Mouse (Mus musculus) myocyte (in vitro differentiated cells): ENCODE measurements at regions not wholly inside any gene's neighbourhood (a gene's known extent, or its start where the extent isn't known, plus 50 kb on each side); places are given as distances from the start of the nearest gene placed in this dataset.

Experiments used
- H3K27me3 ChIP-seq: one replicate; pipeline ENCODE4 v1.6.1; 2011; ENCODE audit not compliant: control insufficient read depth, insufficient read depth, insufficient read length
- H3K36me3 ChIP-seq: one replicate; pipeline ENCODE4 v1.6.1; 2011; ENCODE audit not compliant: control insufficient read depth, insufficient read depth
- H3K4me2 ChIP-seq: one replicate; pipeline ENCODE4 v1.6.1; 2011; ENCODE audit warnings: low read depth, control low read depth
- H3K4me3 ChIP-seq: one replicate; pipeline ENCODE4 v1.5.1; 2011; ENCODE audit warnings: mild to moderate bottlenecking, control low read depth, moderate library complexity
- H3K79me2 ChIP-seq: one replicate; pipeline ENCODE4 v1.6.1; 2011; ENCODE audit not compliant: control insufficient read depth, insufficient read depth
- H3ac ChIP-seq: one replicate; pipeline ENCODE4 v1.6.1; 2011; ENCODE audit not compliant: control insufficient read depth, insufficient read length
- CEBPB ChIP-seq: IDR thresholded peaks from 2 replicates; pipeline ENCODE4 v1.6.1; 2011; ENCODE audit warnings: mild to moderate bottlenecking, moderate library complexity; ENCODE audit not compliant: poor library complexity, insufficient read depth, severe bottlenecking
- E2F4 ChIP-seq: IDR thresholded peaks from one replicate; pipeline ENCODE4 v1.6.1; 2011; ENCODE audit warnings: mild to moderate bottlenecking, control low read depth, moderate library complexity; ENCODE audit not compliant: insufficient read depth
- MAX ChIP-seq: IDR thresholded peaks from one replicate; pipeline ENCODE4 v1.6.1; 2011; ENCODE audit warnings: low read depth, mild to moderate bottlenecking, control low read depth
- MYOD1 ChIP-seq, 3 experiments: IDR thresholded peaks; one replicate each; pipeline ENCODE4 v1.6.1; 2011; ENCODE audit warnings: control low read depth in 2 of 3, low read depth in 2 of 3, mild to moderate bottlenecking in 2 of 3, moderate library complexity in 1 of 3; ENCODE audit not compliant: insufficient read length in 2 of 3, control insufficient read depth in 1 of 3
- MYOG ChIP-seq, 3 experiments: IDR thresholded peaks; one replicate each; pipeline ENCODE4 v1.6.1; 2011; ENCODE audit warnings: control low read depth in 2 of 3, low read depth in 2 of 3, mild to moderate bottlenecking in 2 of 3; ENCODE audit not compliant: insufficient read length in 2 of 3, control insufficient read depth in 1 of 3, insufficient read depth in 1 of 3
- POLR2A ChIP-seq: IDR thresholded peaks from one replicate; pipeline ENCODE4 v1.6.1; 2011; ENCODE audit warnings: low read depth, mild to moderate bottlenecking, control low read depth, moderate library complexity; ENCODE audit not compliant: insufficient read length
- POLR2AphosphoS2 ChIP-seq: IDR thresholded peaks from one replicate; pipeline ENCODE4 v1.6.1; 2011; ENCODE audit warnings: low read depth, control low read depth; ENCODE audit not compliant: insufficient read length
- REST ChIP-seq: IDR thresholded peaks from one replicate; pipeline ENCODE4 v1.6.1; 2011; ENCODE audit warnings: mild to moderate bottlenecking, control low read depth, moderate library complexity; ENCODE audit not compliant: insufficient read depth, insufficient read length
- SRF ChIP-seq: IDR thresholded peaks from one replicate; pipeline ENCODE4 v1.6.1; 2011; ENCODE audit warnings: low read depth; ENCODE audit not compliant: control insufficient read depth, insufficient read length
- TCF12 ChIP-seq: IDR thresholded peaks from one replicate; pipeline ENCODE4 v1.6.1; 2011; ENCODE audit warnings: mild to moderate bottlenecking, control low read depth; ENCODE audit not compliant: poor library complexity, insufficient read depth, severe bottlenecking
- TCF3 ChIP-seq: IDR thresholded peaks from one replicate; pipeline ENCODE4 v1.6.1; 2011; ENCODE audit warnings: low read depth, control low read depth; ENCODE audit not compliant: insufficient read length
- USF1 ChIP-seq: IDR thresholded peaks from one replicate; pipeline ENCODE4 v1.6.1; 2011; ENCODE audit warnings: low read depth, mild to moderate bottlenecking, control low read depth, moderate library complexity

DNA sequence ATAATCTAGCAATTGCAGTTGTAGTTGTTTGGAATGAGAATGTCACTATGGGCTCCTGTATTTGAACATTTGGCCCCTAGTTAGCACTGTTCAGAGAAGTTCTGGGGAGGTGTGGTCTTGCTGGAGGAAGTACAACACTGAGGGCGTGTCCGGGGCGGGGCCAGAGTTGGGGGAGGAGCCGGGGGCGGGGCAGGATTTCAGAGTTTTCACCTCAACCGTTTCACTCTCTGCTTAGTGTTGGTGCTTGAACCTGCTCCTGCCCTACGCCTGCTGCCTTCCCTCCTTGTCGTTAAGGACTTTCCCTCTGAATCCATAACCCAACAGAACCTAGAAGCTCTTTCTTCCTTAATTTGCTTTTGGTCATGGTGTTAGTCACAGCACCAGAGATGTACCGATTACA is 121.5 kb downstream of the Gm10131 start:
- Histone ChIP-seq H3K79me2 (no peaks in the 10 kb centered on the region), H3K4me2 (no peak overlapping the region), H3ac (no peak overlapping the region), H3K36me3 (no peaks in the 10 kb centered on the region), H3K4me3 (no peak overlapping the region), H3K27me3 (no peaks in the 10 kb centered on the region)
- TF ChIP-seq MYOG (IDR thresholded peaks at IDR 0.05; ENCODE audit: control insufficient read depth in 1 of 3, insufficient read depth in 1 of 3, insufficient read length in 2 of 3, low read depth in 2 of 3) (no peak), MAX (no peak), SRF (no peak), TCF3 (no peak), CEBPB (no peak), REST (no peak), POLR2AphosphoS2 (no peak), TCF12 (no peak), E2F4 (no peak), POLR2A (no peak), USF1 (no peak), MYOD1 (IDR thresholded peaks at IDR 0.05; ENCODE audit: control insufficient read depth in 1 of 3, insufficient read length in 2 of 3, low read depth in 2 of 3) (no peak)

DNA sequence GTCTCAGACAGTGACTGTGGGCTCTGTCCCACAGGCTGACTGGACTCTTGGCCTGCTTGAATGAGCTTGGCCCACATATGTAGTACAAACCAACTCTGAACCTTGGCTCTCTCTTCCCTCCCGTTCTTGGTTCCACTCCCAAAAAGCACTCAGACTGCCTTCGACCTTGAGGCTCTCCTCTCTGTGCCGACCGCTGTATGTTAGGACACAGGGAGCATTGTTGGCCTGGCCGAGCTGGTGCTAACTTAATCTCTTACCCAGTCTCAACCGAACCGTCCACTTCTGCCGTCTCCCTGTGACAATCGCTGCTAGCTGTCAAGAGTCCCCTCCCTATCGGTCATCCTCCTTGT is 123.8 kb downstream of the Gm10131 start:
- H3K4me3 ChIP-seq = no peak overlapping the region
- H3K27me3 ChIP-seq = no peaks in the 10 kb centered on the region
- TF ChIP-seq REST (no peak), MYOG (IDR thresholded peaks at IDR 0.05; ENCODE audit: control insufficient read depth in 1 of 3, insufficient read depth in 1 of 3, insufficient read length in 2 of 3, low read depth in 2 of 3) (no peak), TCF12 (no peak), CEBPB (no peak), SRF (no peak), USF1 (no peak)
- no peaks in the 10 kb centered on the region for H3K36me3 ChIP-seq
- no peak overlapping the region for H3K4me2 ChIP-seq
- H3ac ChIP-seq = no peak overlapping the region
- H3K79me2 ChIP-seq = no peaks in the 10 kb centered on the region

DNA sequence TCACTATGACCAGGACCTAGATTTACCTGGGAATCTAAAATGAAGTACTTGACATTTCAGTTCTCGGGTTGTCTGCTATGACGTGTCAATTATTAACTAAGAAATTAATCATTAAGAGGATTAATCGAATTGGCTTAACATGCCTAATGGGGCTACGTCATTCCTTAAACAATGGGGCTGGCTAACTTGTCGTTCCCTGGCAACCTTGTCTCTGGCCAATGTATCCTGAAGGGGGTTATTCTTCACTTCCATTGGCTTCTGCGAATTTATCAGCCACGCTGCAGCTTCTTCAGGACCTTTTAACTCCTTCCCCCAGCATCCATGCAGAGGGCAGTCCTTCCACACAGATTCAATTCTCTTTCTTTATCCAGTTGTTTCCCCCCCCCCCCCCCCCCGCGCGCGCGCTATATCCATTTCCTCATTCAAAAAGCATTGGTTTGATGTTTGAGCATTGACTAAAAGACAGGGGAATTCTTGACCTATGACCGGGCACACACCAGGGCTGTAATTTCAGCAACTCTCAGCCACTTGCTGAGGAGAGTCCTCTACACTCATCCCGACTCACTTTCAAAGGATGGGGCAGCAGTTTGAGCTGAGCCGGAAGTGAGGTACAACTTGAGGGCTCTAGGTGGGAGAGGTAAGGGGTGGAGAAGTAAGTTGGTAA is 124.3 kb downstream of the Gm10131 start:
- no peak overlapping the region for H3K4me3 ChIP-seq
- TF ChIP-seq SRF = no peak
- TF ChIP-seq USF1 = no peak
- TF ChIP-seq MYOG (IDR thresholded peaks at IDR 0.05; ENCODE audit: control insufficient read depth in 1 of 3, insufficient read depth in 1 of 3, insufficient read length in 2 of 3, low read depth in 2 of 3) = no peak
- TF ChIP-seq CEBPB = no peak
- TF ChIP-seq MAX = no peak
- TF ChIP-seq E2F4 = no peak
- no peak for TF ChIP-seq REST
- TF ChIP-seq POLR2AphosphoS2 = no peak
- TF ChIP-seq MYOD1 (IDR thresholded peaks at IDR 0.05; ENCODE audit: control insufficient read depth in 1 of 3, insufficient read length in 2 of 3, low read depth in 2 of 3) = no peak
- TF ChIP-seq TCF12 = no peak
- TF ChIP-seq POLR2A = no peak
- TF ChIP-seq TCF3 = no peak
- H3K4me2 ChIP-seq = no peak overlapping the region
- H3K79me2 ChIP-seq = no peaks in the 10 kb centered on the region
- H3K27me3 ChIP-seq = no peaks in the 10 kb centered on the region
- no peaks in the 10 kb centered on the region for H3K36me3 ChIP-seq
- no peak overlapping the region for H3ac ChIP-seq

DNA sequence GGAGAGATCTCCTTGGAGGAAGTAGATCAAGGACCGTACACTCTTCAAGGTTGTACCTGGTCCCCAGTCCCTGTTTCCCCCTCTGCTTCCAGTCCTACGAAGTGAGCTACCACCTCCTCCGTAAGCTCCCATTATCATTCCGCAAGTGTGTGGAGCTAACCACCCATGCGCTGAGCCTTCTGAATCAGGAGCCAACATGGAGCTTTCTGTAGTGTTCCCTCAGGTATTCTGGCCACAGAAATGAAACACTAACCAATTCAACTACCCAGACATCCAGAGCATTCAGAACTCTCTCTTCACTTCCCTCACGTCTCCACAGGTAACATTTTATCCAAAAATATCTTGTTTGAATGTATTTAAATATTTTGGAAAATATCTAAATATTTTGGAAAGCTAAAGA is 124.9 kb downstream of the Gm10131 start:
- TF ChIP-seq POLR2AphosphoS2 = no peak
- TF ChIP-seq MYOG (IDR thresholded peaks at IDR 0.05; ENCODE audit: control insufficient read depth in 1 of 3, insufficient read depth in 1 of 3, insufficient read length in 2 of 3, low read depth in 2 of 3) = no peak
- no peak for TF ChIP-seq CEBPB
- TF ChIP-seq TCF3 = no peak
- Histone ChIP-seq H3K4me3 (no peak overlapping the region), H3K79me2 (no peaks in the 10 kb centered on the region), H3K4me2 (no peak overlapping the region), H3ac (no peak overlapping the region), H3K36me3 (no peaks in the 10 kb centered on the region), H3K27me3 (no peaks in the 10 kb centered on the region)

DNA sequence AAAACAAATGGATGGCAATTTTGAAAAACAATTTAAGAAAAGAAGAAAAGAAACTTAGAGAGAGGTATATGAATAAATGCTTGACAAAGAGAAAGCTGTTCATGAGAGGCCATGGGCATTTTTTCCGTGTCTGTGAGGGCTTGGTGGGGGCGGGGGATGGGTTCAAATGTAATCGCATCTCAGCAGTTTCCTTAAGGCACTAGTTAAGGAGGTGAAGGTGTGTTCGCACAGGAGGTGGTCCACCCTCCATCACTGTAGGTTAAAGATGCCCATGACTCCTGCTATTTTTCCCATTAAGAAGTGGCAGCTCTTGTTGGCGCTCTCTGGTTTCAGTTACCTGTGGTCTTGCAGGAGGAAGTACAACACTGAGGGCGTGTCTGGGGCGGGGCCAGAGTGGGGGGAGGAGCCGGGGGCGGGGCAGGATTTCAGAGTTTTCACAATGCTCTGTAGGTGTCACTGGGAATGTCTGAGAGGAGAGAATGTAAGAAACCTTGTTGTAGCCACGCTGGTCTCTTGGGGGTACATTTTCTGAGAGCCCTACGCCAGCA is 126.0 kb downstream of the Gm10131 start:
- Histone ChIP-seq H3K27me3 (no peaks in the 10 kb centered on the region), H3K4me3 (no peak overlapping the region), H3K36me3 (no peaks in the 10 kb centered on the region), H3K4me2 (no peak overlapping the region), H3ac (no peak overlapping the region), H3K79me2 (no peaks in the 10 kb centered on the region)
- TF ChIP-seq POLR2AphosphoS2 = no peak
- no peak for TF ChIP-seq MYOG (IDR thresholded peaks at IDR 0.05; ENCODE audit: control insufficient read depth in 1 of 3, insufficient read depth in 1 of 3, insufficient read length in 2 of 3, low read depth in 2 of 3)
- no peak for TF ChIP-seq USF1
- no peak for TF ChIP-seq TCF12
- TF ChIP-seq TCF3 = no peak
- no peak for TF ChIP-seq MYOD1 (IDR thresholded peaks at IDR 0.05; ENCODE audit: control insufficient read depth in 1 of 3, insufficient read length in 2 of 3, low read depth in 2 of 3)
